Comparison of ENCODE assay signal across 22 mouse cellular contexts in the genomic region with DNA sequence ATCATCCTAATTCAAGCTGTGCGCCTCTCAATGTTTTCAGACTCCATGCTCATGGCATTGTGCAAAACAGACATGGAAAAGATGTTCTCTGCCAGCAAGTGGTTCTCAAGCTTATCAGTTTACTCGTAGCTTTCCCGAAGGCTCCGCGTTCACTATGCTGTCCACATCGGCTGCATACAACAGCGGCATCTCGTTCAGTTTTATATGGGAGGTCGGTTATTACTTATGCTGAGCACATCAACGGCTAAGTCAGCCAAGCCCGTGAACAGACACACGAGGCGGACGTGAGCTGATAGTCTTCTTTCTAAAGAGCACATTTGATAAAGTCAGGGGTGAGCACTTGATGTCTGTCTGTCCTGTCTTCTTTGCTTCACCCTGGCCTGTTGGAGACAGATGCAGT.
DNase-seq lines count a peak whose midpoint lies in the region; ATAC-seq lines count a peak whose summit lies in the region.
"Had no signal": no experiment of that assay in that cellular context is flagged by ENCODE, and none has a peak within 500 bp of the region (broad histone marks: within the 10 kb centered on the region; RNA-seq: fewer than 3 reads in every experiment).

No protein-coding gene starts in this region.

- no peaks in the 10 kb centered on the region for H3K36me3 ChIP-seq in heart, embryonic 14.5 days (ENCODE audit: control insufficient read depth, insufficient read depth, low read length)
- no peaks in the 10 kb centered on the region for H3K36me3 ChIP-seq in heart, embryonic 10.5 days
- H3K36me3 ChIP-seq in hindbrain, embryonic 12.5 days = no peaks in the 10 kb centered on the region
- no peaks in the 10 kb centered on the region for H3K36me3 ChIP-seq in hindbrain, embryonic 16.5 days (ENCODE audit: control insufficient read depth, insufficient read depth, low read length)
- H3K36me3 ChIP-seq in midbrain, embryonic 15.5 days (replicated peaks) = no peaks in the 10 kb centered on the region
- H3K36me3 ChIP-seq in kidney, embryonic 14.5 days (ENCODE audit: control insufficient read depth, insufficient read depth, low read length) = no peaks in the 10 kb centered on the region
- H3K36me3 ChIP-seq: embryonic facial prominence, embryonic 12.5 days; heart, embryonic 15.5 days; limb, embryonic 13.5 days; lung, embryonic 15.5 days had no signal

- no peaks in the 10 kb centered on the region for H3K27me3 ChIP-seq in heart, embryonic 14.5 days (ENCODE audit: control insufficient read depth, insufficient read depth, low read length)
- no peaks in the 10 kb centered on the region for H3K27me3 ChIP-seq in heart, embryonic 10.5 days (ENCODE audit: insufficient read depth, poor library complexity, severe bottlenecking)
- H3K27me3 ChIP-seq in hindbrain, embryonic 12.5 days = 0 out of 2 replicates have a peak, but pooled peaks cover 7% of the 10 kb centered on the region
- H3K27me3 ChIP-seq in hindbrain, embryonic 16.5 days (replicated peaks; ENCODE audit: control insufficient read depth, insufficient read depth, low read length) = peaks cover 4% of the 10 kb centered on the region; the same call in 1 of the 2 replicates
- H3K27me3 ChIP-seq in midbrain, embryonic 15.5 days (replicated peaks) = 0 out of 2 replicates have a peak, but pooled peaks cover 6% of the 10 kb centered on the region
- no peaks in the 10 kb centered on the region for H3K27me3 ChIP-seq in kidney, embryonic 14.5 days (ENCODE audit: control insufficient read depth, insufficient read depth, low read length)
- H3K27me3 ChIP-seq: embryonic facial prominence, embryonic 12.5 days; heart, embryonic 15.5 days; limb, embryonic 13.5 days; lung, embryonic 15.5 days had no signal

- H3K4me2 ChIP-seq in heart, embryonic 14.5 days (ENCODE audit: low read length) = 0 out of 2 replicates have a peak overlapping the region, but pooled peaks have one; percentile 1
- H3K4me2 ChIP-seq in hindbrain, embryonic 12.5 days (replicated peaks) = 0 out of 2 replicates have a peak overlapping the region, but pooled peaks have one; percentile 19
- peak overlapping the region; percentile 29; the same call in 1 of the 2 replicates for H3K4me2 ChIP-seq in hindbrain, embryonic 16.5 days (ENCODE audit: low read length)
- H3K4me2 ChIP-seq in midbrain, embryonic 15.5 days = peak overlapping the region; percentile 16; the same call in 1 of the 2 replicates
- no peak overlapping the region for H3K4me2 ChIP-seq in kidney, embryonic 14.5 days (replicated peaks; ENCODE audit: low read depth, low read length)
- H3K4me2 ChIP-seq: embryonic facial prominence, embryonic 12.5 days; heart, embryonic 15.5 days; limb, embryonic 13.5 days; liver, embryonic 11.5 days; lung, embryonic 15.5 days had no signal

- H3K27ac ChIP-seq in heart, embryonic 14.5 days (replicated peaks in 1 of 2; ENCODE audit: control insufficient read depth in 1 of 2, insufficient read depth in 1 of 2, low read depth in 2 of 2, low read length in 2 of 2) = no peak overlapping the region
- H3K27ac ChIP-seq in heart, embryonic 10.5 days = no peak overlapping the region
- no peak overlapping the region for H3K27ac ChIP-seq in hindbrain, embryonic 12.5 days
- no peak overlapping the region for H3K27ac ChIP-seq in hindbrain, embryonic 16.5 days (ENCODE audit: low read depth, low read length)
- H3K27ac ChIP-seq in midbrain, embryonic 15.5 days = no peak overlapping the region
- H3K27ac ChIP-seq in kidney, embryonic 14.5 days (ENCODE audit: low read depth, low read length) = no peak overlapping the region
- H3K27ac ChIP-seq: embryonic facial prominence, embryonic 12.5 days; heart, embryonic 15.5 days; layer of hippocampus, adult 2 months; limb, embryonic 13.5 days; lung, embryonic 15.5 days had no signal

- no peak for DNase-seq in heart, embryonic 10.5 days (ENCODE audit: low spot score)
- DNase-seq in testis, postnatal 14 days (ENCODE audit: low spot score) = no peak
- DNase-seq in right cerebral cortex, postnatal 14 days = no peak
- DNase-seq: adrenal gland, adult 2 months; B cell, adult 2 months; cerebellum, adult 9-10 months; cerebellum, postnatal 36 days; gastrocnemius, postnatal 10 days; kidney, adult 9 months; kidney, postnatal 14 days had no signal

- WGBS in heart, embryonic 14.5 days = 55% methylated on average over 14 of the region's 14 CpGs
- 68% methylated on average over 14 of the region's 14 CpGs for WGBS in heart, embryonic 10.5 days
- WGBS in hindbrain, embryonic 12.5 days = 52% methylated on average over 14 of the region's 14 CpGs
- WGBS in hindbrain, embryonic 16.5 days = 39% methylated on average over 14 of the region's 14 CpGs
- 40% methylated on average over 14 of the region's 14 CpGs for WGBS in midbrain, embryonic 15.5 days
- 82% methylated on average over 14 of the region's 14 CpGs for WGBS in kidney, embryonic 14.5 days

- H3K9me3 ChIP-seq in heart, embryonic 14.5 days (ENCODE audit: control insufficient read depth, low read length) = no peaks in the 10 kb centered on the region
- H3K9me3 ChIP-seq in heart, embryonic 10.5 days = no peaks in the 10 kb centered on the region
- H3K9me3 ChIP-seq in hindbrain, embryonic 12.5 days (replicated peaks) = no peaks in the 10 kb centered on the region
- H3K9me3 ChIP-seq in hindbrain, embryonic 16.5 days (ENCODE audit: control insufficient read depth, low read length) = no peaks in the 10 kb centered on the region
- no peaks in the 10 kb centered on the region for H3K9me3 ChIP-seq in midbrain, embryonic 15.5 days
- H3K9me3 ChIP-seq in kidney, embryonic 14.5 days (ENCODE audit: control insufficient read depth, low read length) = no peaks in the 10 kb centered on the region
- H3K9me3 ChIP-seq: embryonic facial prominence, embryonic 12.5 days; heart, embryonic 15.5 days; limb, embryonic 13.5 days; lung, embryonic 15.5 days had no signal

- ATAC-seq in heart, embryonic 14.5 days (ENCODE audit: insufficient number of reproducible peaks, insufficient read depth, low FRiP score, low read depth) = no peak
- ATAC-seq in hindbrain, embryonic 12.5 days (ENCODE audit: low FRiP score) = peak; percentile 58; the same call in 1 of the 2 replicates
- 0 out of 2 replicates have a peak, but pooled peaks have one; percentile 37 for ATAC-seq in hindbrain, embryonic 16.5 days
- no peak for ATAC-seq in midbrain, embryonic 15.5 days (replicated peaks)
- ATAC-seq in kidney, embryonic 14.5 days (ENCODE audit: low FRiP score, low TSS enrichment) = no peak
- ATAC-seq: intestine, postnatal 0 days had no signal

- H3K9ac ChIP-seq in heart, embryonic 14.5 days (ENCODE audit: low read length) = no peak overlapping the region
- H3K9ac ChIP-seq in hindbrain, embryonic 12.5 days = no peak overlapping the region
- H3K9ac ChIP-seq in hindbrain, embryonic 16.5 days (ENCODE audit: low read depth, low read length) = no peak overlapping the region
- no peak overlapping the region for H3K9ac ChIP-seq in midbrain, embryonic 15.5 days
- H3K9ac ChIP-seq in kidney, embryonic 14.5 days (ENCODE audit: low read depth, low read length) = no peak overlapping the region
- H3K9ac ChIP-seq: embryonic facial prominence, embryonic 12.5 days; heart, embryonic 15.5 days; limb, embryonic 13.5 days; lung, embryonic 15.5 days had no signal

- no peak overlapping the region for H3K4me3 ChIP-seq in heart, embryonic 14.5 days (ENCODE audit: control insufficient read depth in 1 of 2, insufficient read depth in 1 of 2, low read depth in 1 of 2, low read length in 2 of 2)
- H3K4me3 ChIP-seq in heart, embryonic 10.5 days = no peak overlapping the region
- no peak overlapping the region for H3K4me3 ChIP-seq in hindbrain, embryonic 12.5 days
- no peak overlapping the region for H3K4me3 ChIP-seq in hindbrain, embryonic 16.5 days (ENCODE audit: low read length)
- H3K4me3 ChIP-seq in midbrain, embryonic 15.5 days = no peak overlapping the region
- H3K4me3 ChIP-seq in kidney, embryonic 14.5 days (ENCODE audit: low read length) = no peak overlapping the region
- H3K4me3 ChIP-seq: embryonic facial prominence, embryonic 12.5 days; heart, embryonic 15.5 days; layer of hippocampus, adult 2 months; limb, embryonic 13.5 days; lung, embryonic 15.5 days had no signal

- H3K4me1 ChIP-seq in heart, embryonic 14.5 days (ENCODE audit: control insufficient read depth in 2 of 2, insufficient read depth in 2 of 2, low read length in 2 of 2) = peaks cover 6% of the 10 kb centered on the region in 2 experiments; a peak in 3 of 4 replicates
- H3K4me1 ChIP-seq in heart, embryonic 10.5 days = peaks cover 26% of the 10 kb centered on the region
- H3K4me1 ChIP-seq in hindbrain, embryonic 12.5 days = peaks cover 14% of the 10 kb centered on the region
- peaks cover 6% of the 10 kb centered on the region; the same call in 1 of the 2 replicates for H3K4me1 ChIP-seq in hindbrain, embryonic 16.5 days (ENCODE audit: control insufficient read depth, insufficient read depth, low read depth, low read length)
- peaks cover 12% of the 10 kb centered on the region for H3K4me1 ChIP-seq in midbrain, embryonic 15.5 days
- peaks cover 3% of the 10 kb centered on the region; the same call in 1 of the 2 replicates for H3K4me1 ChIP-seq in kidney, embryonic 14.5 days (ENCODE audit: control insufficient read depth, insufficient read depth, low read length)
- H3K4me1 ChIP-seq: embryonic facial prominence, embryonic 12.5 days; lung, embryonic 15.5 days had no signal

Comparison
In these comparisons a context has a peak if more than half of its experiments do, and no peak if none do; other contexts are left out.
1. ATAC-seq: peak in hindbrain, embryonic 12.5 days (single experiment) and hindbrain, embryonic 16.5 days (single experiment); none in heart, embryonic 14.5 days (single experiment), midbrain, embryonic 15.5 days (single experiment) and kidney, embryonic 14.5 days (single experiment).